Mouse (Mus musculus): ENCODE measurements around the gene Scfd2. TPM values are rescaled to one million over a fixed set of nuclear protein-coding genes. Genes with fewer than 3 reads are reported as not detected.

Scfd2 gene
- total and polyA plus RNA-seq, 2 experiments = 8.5 to 11.5 TPM

DNA sequence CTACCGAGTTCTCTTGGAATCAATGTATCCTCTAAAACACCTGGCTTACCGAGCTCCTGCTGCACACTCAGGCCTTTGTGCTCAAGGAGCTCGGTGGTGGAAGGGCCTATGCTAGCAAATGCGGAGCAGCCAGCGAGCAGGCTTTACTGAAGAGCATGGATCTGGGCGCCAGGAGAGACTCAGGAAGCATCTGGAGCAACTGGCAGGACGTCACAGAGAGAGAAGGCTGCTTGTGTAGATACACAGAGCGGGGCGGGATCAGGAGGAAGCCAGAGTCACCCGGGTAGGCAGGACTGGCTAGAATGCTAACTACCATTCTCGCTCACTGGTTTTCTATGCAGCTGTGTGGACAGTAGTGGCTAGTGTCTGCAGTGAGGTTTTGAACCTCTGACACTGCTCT is 320.2 kb downstream of the Scfd2 start:
- DNase-seq (ENCODE audit: extremely low read depth, low read depth, low spot score) = no peak
- no peak overlapping the region for H3K9ac ChIP-seq (ENCODE audit: low read depth, low read length)
- H3K4me3 ChIP-seq (ENCODE audit: insufficient read depth, low read depth, low read length) = no peak overlapping the region
- TF ChIP-seq POLR2A (IDR thresholded peaks at IDR 0.05; ENCODE audit: extremely low read depth, insufficient read depth, low read length) (no peak), CTCF (IDR thresholded peaks at IDR 0.05; ENCODE audit: low read depth, low read length) (no peak)
- H3K27me3 ChIP-seq (ENCODE audit: control insufficient read depth, insufficient read depth, low read length) = no peaks in the 10 kb centered on the region
- no peaks in the 10 kb centered on the region for H3K4me1 ChIP-seq (ENCODE audit: control insufficient read depth, insufficient read depth, low read length)
- 77% methylated on average over 11 of the region's 11 CpGs for WGBS
- no peaks in the 10 kb centered on the region for H3K36me3 ChIP-seq (ENCODE audit: control insufficient read depth, insufficient read depth, low read length)
- no peaks in the 10 kb centered on the region for H3K79me2 ChIP-seq (ENCODE audit: control insufficient read depth, insufficient read depth, low read length)
- H3K27ac ChIP-seq (replicated peaks; ENCODE audit: insufficient read depth, low read depth, low read length) = no peak overlapping the region

DNA sequence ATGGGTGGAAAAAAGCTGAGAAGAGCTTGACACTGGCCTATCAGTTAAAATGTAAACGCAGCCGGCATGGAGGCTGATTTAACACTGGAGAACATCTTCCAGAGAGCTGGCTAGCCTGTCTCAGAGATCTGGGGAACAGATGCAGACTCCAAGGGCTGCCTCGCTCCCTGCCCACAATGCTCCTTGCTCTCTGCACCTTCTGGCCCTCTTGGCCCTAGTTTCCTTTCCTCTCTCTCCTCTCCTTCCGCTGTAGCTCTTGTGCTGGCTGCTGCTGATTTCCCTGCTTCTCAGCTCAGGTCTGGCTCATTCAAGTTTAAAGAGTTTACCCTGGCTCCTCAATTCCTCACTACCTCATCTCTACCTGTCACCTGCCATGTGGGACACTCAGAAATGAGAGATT is 321.9 kb downstream of the Scfd2 start:
- H3K36me3 ChIP-seq (ENCODE audit: control insufficient read depth, insufficient read depth, low read length) = no peaks in the 10 kb centered on the region
- H3K9ac ChIP-seq (ENCODE audit: low read depth, low read length) = no peak overlapping the region
- 78% methylated on average over 4 of the region's 4 CpGs for WGBS
- no peak overlapping the region for H3K27ac ChIP-seq (replicated peaks; ENCODE audit: insufficient read depth, low read depth, low read length)
- H3K79me2 ChIP-seq (ENCODE audit: control insufficient read depth, insufficient read depth, low read length) = no peaks in the 10 kb centered on the region
- TF ChIP-seq CTCF (IDR thresholded peaks at IDR 0.05; ENCODE audit: low read depth, low read length) (no peak), POLR2A (IDR thresholded peaks at IDR 0.05; ENCODE audit: extremely low read depth, insufficient read depth, low read length) (no peak)
- H3K4me1 ChIP-seq (ENCODE audit: control insufficient read depth, insufficient read depth, low read length) = no peaks in the 10 kb centered on the region
- H3K4me3 ChIP-seq (ENCODE audit: insufficient read depth, low read depth, low read length) = no peak overlapping the region
- no peaks in the 10 kb centered on the region for H3K27me3 ChIP-seq (ENCODE audit: control insufficient read depth, insufficient read depth, low read length)
- DNase-seq (ENCODE audit: extremely low read depth, low read depth, low spot score) = no peak

DNA sequence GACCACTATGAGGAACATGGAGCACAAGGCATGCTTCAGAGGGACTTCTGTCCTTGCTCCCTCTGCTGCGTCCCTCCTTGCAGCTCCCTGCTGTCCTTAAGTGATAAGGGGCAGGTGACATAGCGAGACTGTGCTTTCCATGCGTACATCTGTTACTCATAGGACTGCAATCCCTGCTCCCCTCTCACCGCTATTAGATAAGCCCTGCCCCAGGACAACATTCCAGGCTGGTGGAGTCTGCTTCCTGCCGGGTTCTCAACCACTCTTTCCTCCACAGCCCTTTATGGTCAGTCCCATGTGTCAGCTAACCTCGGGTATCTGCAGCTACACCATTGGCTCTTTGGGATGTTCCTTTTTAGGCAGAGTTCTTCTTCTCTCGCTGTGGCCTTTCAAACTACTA is 323.1 kb downstream of the Scfd2 start:
- 80% methylated on average over 7 of the region's 7 CpGs for WGBS
- Histone ChIP-seq H3K9ac (ENCODE audit: low read depth, low read length) (no peak overlapping the region), H3K4me1 (ENCODE audit: control insufficient read depth, insufficient read depth, low read length) (no peaks in the 10 kb centered on the region), H3K27ac (replicated peaks; ENCODE audit: insufficient read depth, low read depth, low read length) (no peak overlapping the region), H3K36me3 (ENCODE audit: control insufficient read depth, insufficient read depth, low read length) (no peaks in the 10 kb centered on the region), H3K79me2 (ENCODE audit: control insufficient read depth, insufficient read depth, low read length) (no peaks in the 10 kb centered on the region), H3K27me3 (ENCODE audit: control insufficient read depth, insufficient read depth, low read length) (no peaks in the 10 kb centered on the region), H3K4me3 (ENCODE audit: insufficient read depth, low read depth, low read length) (no peak overlapping the region)
- no peak for TF ChIP-seq CTCF (IDR thresholded peaks at IDR 0.05; ENCODE audit: low read depth, low read length)
- TF ChIP-seq POLR2A (IDR thresholded peaks at IDR 0.05; ENCODE audit: extremely low read depth, insufficient read depth, low read length) = no peak
- no peak for DNase-seq (ENCODE audit: extremely low read depth, low read depth, low spot score)

DNA sequence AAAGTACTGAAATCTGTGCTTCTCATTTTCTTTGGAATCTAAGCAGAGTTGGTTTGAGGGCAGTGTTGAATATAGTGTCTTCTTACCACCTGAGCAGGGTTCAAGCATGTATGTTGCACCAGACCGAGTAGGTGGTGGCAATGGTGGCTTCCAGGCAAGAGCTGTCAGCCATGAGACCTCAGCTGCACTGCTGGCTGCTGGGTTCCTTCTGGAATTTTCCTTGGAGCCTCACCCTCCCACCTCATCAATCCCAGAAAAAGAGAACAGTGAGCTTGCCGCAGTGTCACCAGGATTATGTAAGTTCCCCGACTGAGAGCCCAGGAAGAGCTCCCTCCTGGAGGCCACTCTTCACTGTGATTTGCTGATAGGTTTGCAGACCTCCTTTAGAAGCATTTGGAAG is 324.4 kb downstream of the Scfd2 start:
- no peaks in the 10 kb centered on the region for H3K36me3 ChIP-seq (ENCODE audit: control insufficient read depth, insufficient read depth, low read length)
- no peak overlapping the region for H3K4me3 ChIP-seq (ENCODE audit: insufficient read depth, low read depth, low read length)
- H3K79me2 ChIP-seq (ENCODE audit: control insufficient read depth, insufficient read depth, low read length) = no peaks in the 10 kb centered on the region
- no peak overlapping the region for H3K9ac ChIP-seq (ENCODE audit: low read depth, low read length)
- DNase-seq (ENCODE audit: extremely low read depth, low read depth, low spot score) = no peak
- H3K27ac ChIP-seq (replicated peaks; ENCODE audit: insufficient read depth, low read depth, low read length) = no peak overlapping the region
- H3K27me3 ChIP-seq (ENCODE audit: control insufficient read depth, insufficient read depth, low read length) = no peaks in the 10 kb centered on the region
- no peaks in the 10 kb centered on the region for H3K4me1 ChIP-seq (ENCODE audit: control insufficient read depth, insufficient read depth, low read length)
- 95% methylated on average over 3 of the region's 3 CpGs for WGBS
- TF ChIP-seq CTCF (IDR thresholded peaks at IDR 0.05; ENCODE audit: low read depth, low read length) (no peak), POLR2A (IDR thresholded peaks at IDR 0.05; ENCODE audit: extremely low read depth, insufficient read depth, low read length) (no peak)

DNA sequence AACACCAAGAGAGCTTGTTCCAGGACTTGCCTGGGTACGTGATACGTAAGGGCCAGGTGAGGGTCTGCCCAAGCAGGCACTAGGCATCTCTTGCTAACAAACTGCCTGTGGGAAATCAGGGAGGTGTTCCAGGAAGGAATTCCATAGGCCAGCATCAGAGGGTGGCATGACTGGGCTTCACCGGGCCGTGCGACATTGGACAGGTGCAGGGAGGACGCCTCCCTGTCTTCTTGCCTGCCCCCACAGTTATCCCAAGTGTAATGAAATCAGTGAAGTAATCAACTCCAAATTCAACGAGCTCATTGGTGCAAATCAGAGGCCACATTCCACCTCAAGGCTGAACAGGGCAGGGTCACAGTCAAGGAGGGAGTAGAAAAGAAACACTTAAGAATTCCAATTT is 324.9 kb downstream of the Scfd2 start:
- no peak for DNase-seq (ENCODE audit: extremely low read depth, low read depth, low spot score)
- H3K9ac ChIP-seq (ENCODE audit: low read depth, low read length) = no peak overlapping the region

DNA sequence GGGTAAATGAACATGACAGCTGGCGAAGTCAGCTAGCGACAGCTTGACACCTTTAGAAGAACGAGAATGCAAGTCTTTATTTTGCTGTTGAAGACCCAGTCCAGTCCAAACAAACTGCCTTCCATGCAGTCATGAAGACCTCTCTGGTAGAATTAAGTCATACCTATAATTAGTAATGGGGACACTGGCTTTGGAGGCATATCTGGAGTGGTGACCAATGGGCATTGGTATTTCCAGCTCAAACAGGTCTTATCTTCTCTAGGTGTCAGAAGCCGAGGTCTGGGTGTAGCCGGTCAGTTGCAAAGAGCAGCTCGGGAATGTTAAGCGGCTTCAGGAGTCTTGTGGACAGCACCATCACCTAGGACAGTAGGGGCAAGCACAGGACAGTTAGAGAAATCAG is 325.5 kb downstream of the Scfd2 start:
- Histone ChIP-seq H3K79me2 (ENCODE audit: control insufficient read depth, insufficient read depth, low read length) (no peaks in the 10 kb centered on the region), H3K4me3 (ENCODE audit: insufficient read depth, low read depth, low read length) (no peak overlapping the region), H3K36me3 (ENCODE audit: control insufficient read depth, insufficient read depth, low read length) (no peaks in the 10 kb centered on the region), H3K27ac (replicated peaks; ENCODE audit: insufficient read depth, low read depth, low read length) (no peak overlapping the region), H3K27me3 (ENCODE audit: control insufficient read depth, insufficient read depth, low read length) (no peaks in the 10 kb centered on the region), H3K9ac (ENCODE audit: low read depth, low read length) (no peak overlapping the region), H3K4me1 (ENCODE audit: control insufficient read depth, insufficient read depth, low read length) (no peaks in the 10 kb centered on the region)
- 92% methylated on average over 7 of the region's 7 CpGs for WGBS
- no peak for DNase-seq (ENCODE audit: extremely low read depth, low read depth, low spot score)
- no peak for TF ChIP-seq POLR2A (IDR thresholded peaks at IDR 0.05; ENCODE audit: extremely low read depth, insufficient read depth, low read length)

More for the DNA sequence above, 324.9 kb downstream of the Scfd2 start:
- TF ChIP-seq POLR2A (IDR thresholded peaks at IDR 0.05; ENCODE audit: extremely low read depth, insufficient read depth, low read length) = no peak
- TF ChIP-seq CTCF (IDR thresholded peaks at IDR 0.05; ENCODE audit: low read depth, low read length) = no peak
- Histone ChIP-seq H3K79me2 (ENCODE audit: control insufficient read depth, insufficient read depth, low read length) (no peaks in the 10 kb centered on the region), H3K27me3 (ENCODE audit: control insufficient read depth, insufficient read depth, low read length) (no peaks in the 10 kb centered on the region), H3K27ac (replicated peaks; ENCODE audit: insufficient read depth, low read depth, low read length) (no peak overlapping the region), H3K4me1 (ENCODE audit: control insufficient read depth, insufficient read depth, low read length) (no peaks in the 10 kb centered on the region), H3K4me3 (ENCODE audit: insufficient read depth, low read depth, low read length) (no peak overlapping the region), H3K36me3 (ENCODE audit: control insufficient read depth, insufficient read depth, low read length) (no peaks in the 10 kb centered on the region)
- WGBS = 96% methylated on average over 7 of the region's 7 CpGs

Measured in liver, adult 2 months (tissue).